Mouse (Mus musculus) layer of hippocampus, adult 2 months (tissue): ENCODE measurements around the gene Shroom2. TPM values are rescaled to one million over a fixed set of nuclear protein-coding genes. Genes with fewer than 3 reads are reported as not detected.

Experiments
- DNase-seq, 2 experiments: peaks; one replicate each; pipeline ENCODE4 v3.0.0; 2022; ENCODE audit warnings: low spot score in 2 of 2
- H3K27ac ChIP-seq: fragments of 200-600 bp; 2 replicates; pipeline ENCODE4 v1.8.1; 2022
- H3K4me3 ChIP-seq: fragments of 200-600 bp; 2 replicates; pipeline ENCODE4 v1.8.1; 2022; ENCODE audit warnings: mild to moderate bottlenecking
- CTCF ChIP-seq: fragments of 200-600 bp; conservative IDR thresholded peaks from 2 replicates; pipeline ENCODE4 v1.8.1; 2022; ENCODE audit warnings: antibody characterized with exemption, mild to moderate bottlenecking, moderate library complexity
- total RNA-seq, 2 experiments: library from RNA; stranded (reverse); gene quantifications; 2 replicates each; pipeline ENCODE4 v1.2.3; 2021

Gene Shroom2
- total RNA-seq, 2 experiments from 2014 or later = 87.6 to 92.2 TPM

- no peak for DNase-seq
- TF ChIP-seq CTCF = no peak
- no peak overlapping the region for H3K4me3 ChIP-seq
- H3K27ac ChIP-seq = no peak overlapping the region
Observed at GRCm38 (mm10) chrX:152673431-152673830, 95.8 kb downstream of the Shroom2 start.

DNA sequence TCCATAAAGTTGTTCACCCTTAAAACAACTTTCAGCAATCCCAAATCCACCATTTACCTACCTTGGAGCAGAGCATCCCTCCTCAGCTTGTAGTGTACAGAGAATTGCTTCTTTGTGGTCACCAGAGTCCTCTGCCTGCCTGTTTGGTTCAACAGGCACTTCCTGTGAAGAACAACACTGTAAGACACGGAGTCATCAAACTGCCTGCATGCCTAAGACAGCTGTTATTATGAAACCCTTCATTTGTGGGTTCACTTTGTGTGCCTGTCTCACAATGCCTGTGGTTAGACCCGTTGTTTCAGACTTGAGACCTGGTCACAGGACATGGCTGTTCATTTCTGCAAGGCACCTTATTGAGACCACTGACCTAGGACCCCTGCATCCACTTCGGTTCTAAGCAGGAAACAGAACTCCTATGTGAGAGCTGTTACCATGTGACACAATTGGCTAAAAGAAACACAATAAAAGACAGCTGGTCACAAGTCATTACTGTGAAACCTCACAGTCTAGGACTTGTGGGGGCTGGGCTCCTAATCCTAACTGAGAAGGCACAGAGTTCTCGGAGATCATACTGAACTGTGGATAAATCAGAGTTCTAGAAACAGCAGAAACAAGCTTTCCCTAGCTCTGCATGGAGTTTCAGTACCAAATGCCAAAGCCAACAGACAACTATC lies 111.8 kb downstream of the Shroom2 start:
- TF ChIP-seq CTCF = no peak
- peak overlapping the region; percentile 87 for H3K27ac ChIP-seq
- H3K4me3 ChIP-seq = no peak overlapping the region
- DNase-seq = no peak

GRCm38 (mm10) chrX:152656609-152656939 lies 112.7 kb downstream of the Shroom2 start:
- peak overlapping the region; percentile 87 for H3K27ac ChIP-seq

DNA sequence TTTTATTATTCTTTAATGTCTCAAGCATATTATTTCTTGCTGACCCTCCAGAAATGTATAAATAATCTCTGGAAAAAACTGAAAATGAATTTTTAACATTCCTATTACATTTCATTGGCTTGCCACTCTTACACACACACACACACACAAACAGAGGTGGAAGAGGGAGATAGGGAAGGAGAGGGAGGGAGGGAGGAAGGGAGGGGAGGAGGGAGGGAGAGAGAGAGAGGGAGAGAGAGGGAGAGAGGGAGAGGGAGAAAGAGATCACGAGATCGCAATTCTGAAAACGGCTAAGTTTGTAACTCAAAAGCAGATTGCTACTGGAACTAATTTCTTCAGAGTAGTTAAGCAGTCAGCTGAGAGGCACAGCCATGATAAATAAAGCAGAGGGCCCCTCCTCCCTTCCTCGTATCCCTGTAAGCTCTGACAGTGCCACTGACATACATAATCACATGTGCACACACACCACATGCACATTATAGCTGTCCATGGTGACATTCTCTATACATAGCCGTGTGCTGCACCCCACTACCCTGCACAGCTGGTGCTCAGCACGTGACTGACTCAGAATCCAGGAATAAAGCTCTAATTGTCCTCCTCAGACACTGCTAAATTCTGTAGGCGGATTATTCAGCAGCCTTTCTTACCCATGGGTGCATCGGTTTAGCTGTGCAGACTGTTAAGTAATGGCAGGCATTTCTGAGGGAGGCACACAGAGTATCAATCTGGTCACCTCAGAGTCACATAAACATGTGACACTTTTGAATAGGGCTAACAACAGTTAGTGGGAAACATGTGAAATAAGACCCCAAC lies 113.3 kb downstream of the Shroom2 start:
- no peak for TF ChIP-seq CTCF
- peak overlapping the region; percentile 87 for H3K27ac ChIP-seq
- H3K4me3 ChIP-seq = peak overlapping the region; percentile 8; the same call in 1 of the 2 replicates
- DNase-seq = peak; percentile 19 to 39

More at GRCm38 (mm10) chrX:152656609-152656939, 112.7 kb downstream of the Shroom2 start:
- DNase-seq = no peak
- H3K4me3 ChIP-seq = no peak overlapping the region
- TF ChIP-seq CTCF = no peak

DNA sequence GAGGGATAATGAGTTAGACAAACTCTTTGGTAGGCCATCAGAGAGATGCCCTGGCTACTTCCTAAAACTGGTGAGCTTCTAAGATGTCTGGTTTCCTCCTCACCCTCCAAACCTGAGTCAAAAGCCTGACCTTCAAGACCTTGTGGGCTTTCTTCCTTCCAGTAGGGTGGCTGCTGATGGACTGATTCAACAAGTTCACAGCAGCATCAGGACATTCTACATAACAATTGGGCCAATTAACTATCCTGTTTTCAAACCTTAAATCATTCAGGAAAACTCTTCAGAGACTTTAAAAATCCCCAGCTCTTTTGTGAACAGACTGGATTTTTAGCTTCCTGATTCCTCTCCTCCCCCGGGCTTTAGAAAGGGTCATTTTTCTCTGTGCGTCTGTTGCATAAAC lies 116.6 kb downstream of the Shroom2 start:
- no peak overlapping the region for H3K27ac ChIP-seq
- no peak overlapping the region for H3K4me3 ChIP-seq
- DNase-seq = no peak
- no peak for TF ChIP-seq CTCF

GRCm38 (mm10) chrX:152644827-152645226 lies 124.4 kb downstream of the Shroom2 start:
- H3K4me3 ChIP-seq = no peak overlapping the region
- no peak for DNase-seq
- no peak for TF ChIP-seq CTCF
- peak overlapping the region; percentile 88; the same call in 1 of the 2 replicates for H3K27ac ChIP-seq

GRCm38 (mm10) chrX:152643679-152644638 lies 125.3 kb downstream of the Shroom2 start:
- no peak for TF ChIP-seq CTCF
- no peak for DNase-seq

DNA sequence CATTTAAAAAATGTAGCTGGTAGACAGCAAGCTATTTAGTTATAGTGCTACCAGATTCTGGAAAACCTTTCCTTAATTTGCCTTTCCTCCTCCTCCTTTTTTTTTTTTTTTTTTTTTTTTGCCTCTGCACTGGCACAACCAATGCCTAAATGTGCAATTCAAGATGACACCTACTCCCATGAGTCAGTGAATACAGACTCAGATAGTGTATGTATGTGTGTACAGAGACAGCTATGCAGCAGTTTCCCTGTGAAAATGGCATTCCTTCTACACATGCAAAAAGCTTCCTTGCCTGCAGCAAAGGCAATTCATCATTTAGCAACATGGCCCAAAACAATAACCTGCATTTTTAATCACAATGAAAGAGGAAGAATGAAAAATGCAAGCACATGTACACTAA lies 126.1 kb downstream of the Shroom2 start:
- TF ChIP-seq CTCF = no peak
- Histone ChIP-seq H3K27ac (peak overlapping the region; percentile 88), H3K4me3 (peak overlapping the region; percentile 54)
- no peak for DNase-seq

More at GRCm38 (mm10) chrX:152643679-152644638, 125.3 kb downstream of the Shroom2 start:
- H3K27ac ChIP-seq = peak overlapping the region; percentile 88
- peak overlapping the region; percentile 54 for H3K4me3 ChIP-seq

- no peak for DNase-seq
- peak overlapping the region; percentile 54 for H3K4me3 ChIP-seq
- H3K27ac ChIP-seq = peak overlapping the region; percentile 88
- no peak for TF ChIP-seq CTCF
Observed at GRCm38 (mm10) chrX:152642627-152643026, 126.6 kb downstream of the Shroom2 start.

- no peak for DNase-seq
- Histone ChIP-seq H3K27ac (no peak overlapping the region), H3K4me3 (no peak overlapping the region)
- TF ChIP-seq CTCF = no peak
Observed at GRCm38 (mm10) chrX:152635397-152635796, 133.9 kb downstream of the Shroom2 start.

DNA sequence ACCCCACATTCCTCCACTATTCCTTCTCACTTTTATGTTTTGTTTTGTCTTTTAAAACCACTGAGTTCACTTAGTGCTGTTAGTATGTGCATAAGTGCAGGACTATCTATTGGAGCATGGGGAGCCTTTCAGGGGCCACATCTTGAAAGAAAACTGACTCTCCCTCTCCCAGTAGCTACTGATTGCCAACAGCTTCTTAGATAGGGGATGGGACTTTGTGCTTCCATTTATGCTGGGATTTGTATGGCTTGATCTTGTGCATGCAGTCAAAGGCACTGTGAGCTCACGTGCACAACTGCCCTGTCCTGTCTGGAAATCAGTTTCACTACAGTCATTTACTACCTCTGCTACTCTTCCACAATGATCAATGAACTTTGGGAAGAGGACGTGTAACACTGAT lies 147.9 kb downstream of the Shroom2 start:
- no peak for TF ChIP-seq CTCF
- no peak overlapping the region for H3K4me3 ChIP-seq
- DNase-seq = no peak
- no peak overlapping the region for H3K27ac ChIP-seq

DNA sequence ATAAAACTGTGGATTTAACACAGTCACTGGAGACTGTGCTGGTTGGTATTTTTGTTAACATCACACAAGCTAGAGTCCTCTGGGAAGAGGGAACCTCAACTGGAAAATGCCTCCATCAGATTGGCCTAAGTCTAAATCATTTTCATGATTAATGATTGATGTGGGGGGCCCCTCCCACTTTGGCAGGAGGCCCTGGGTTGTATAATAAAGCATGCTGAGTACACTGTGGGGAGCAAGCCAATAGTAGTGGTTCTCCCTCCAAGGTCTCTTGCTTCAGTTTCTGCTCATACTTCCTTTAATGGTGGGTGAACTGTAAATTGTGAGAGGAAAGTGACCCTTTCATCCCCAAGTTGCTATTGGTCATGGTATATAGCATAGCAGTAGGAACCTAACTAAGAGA lies 148.3 kb downstream of the Shroom2 start:
- no peak for DNase-seq
- H3K4me3 ChIP-seq = no peak overlapping the region
- no peak for TF ChIP-seq CTCF
- H3K27ac ChIP-seq = no peak overlapping the region

DNA sequence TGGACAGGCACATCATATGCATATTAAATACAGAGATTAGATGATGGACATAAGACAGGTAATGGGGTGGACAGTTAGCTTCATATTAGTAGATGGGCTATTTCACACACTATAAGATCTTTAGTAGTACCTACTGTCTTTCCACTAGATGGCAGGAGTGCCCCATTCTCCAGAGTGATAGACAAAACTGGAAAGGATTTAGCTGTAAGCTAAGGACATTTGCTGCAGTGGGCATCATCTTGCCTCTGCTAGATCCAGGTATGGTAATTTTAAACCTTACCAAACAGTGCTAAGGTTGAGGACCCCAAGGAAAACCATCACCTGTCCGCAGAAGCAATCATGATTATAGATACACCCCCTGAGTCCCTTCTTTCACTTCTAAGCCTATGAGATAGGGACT lies 150.8 kb downstream of the Shroom2 start:
- TF ChIP-seq CTCF = peak; percentile 81
- no peak overlapping the region for H3K27ac ChIP-seq
- H3K4me3 ChIP-seq = no peak overlapping the region
- peak in 1 of 2 experiments; percentile 47 for DNase-seq
